Mouse (Mus musculus): ENCODE results near the gene Wnt5b. TPM values are rescaled to one million over a fixed set of nuclear protein-coding genes. Genes with fewer than 3 reads are reported as not detected.

Gene Wnt5b
- polyA plus RNA-seq, 2 experiments, result 0.26 to 0.50 TPM

- ATAC-seq (ENCODE audit: insufficient read depth), result no peak
These were observed 26.6 kb upstream of the Wnt5b start for GRCm38 (mm10) chr6:119570797-119571196.

GRCm38 (mm10) chr6:119568339-119568738, 24.2 kb upstream of the Wnt5b start:
- no peak for TF ChIP-seq EP300 (IDR thresholded peaks at IDR 0.05; ENCODE audit: low read depth)
- TF ChIP-seq CTCF (IDR thresholded peaks at IDR 0.05; ENCODE audit: low read depth), result no peak
- no peak overlapping the region for H3K27ac ChIP-seq
- no peaks in the 10 kb centered on the region for H3K4me1 ChIP-seq (replicated peaks; ENCODE audit: control insufficient read depth in 2 of 2, insufficient read depth in 2 of 2, low read length in 1 of 2)
- no peak for DNase-seq (ENCODE audit: low read depth in 3 of 3, low spot score in 3 of 3)
- WGBS (ENCODE audit: insufficient replicate concordance), result 29% methylated on average over 2 of the region's 2 CpGs
- H3K9ac ChIP-seq (replicated peaks), result no peak overlapping the region
- no peak for ATAC-seq (ENCODE audit: insufficient read depth)
- no peaks in the 10 kb centered on the region for H3K9me3 ChIP-seq (ENCODE audit: control insufficient read depth, low read length)
- H3K4me3 ChIP-seq (ENCODE audit: insufficient read depth in 1 of 2, low read depth in 2 of 2, low read length in 2 of 2), result no peak overlapping the region
- no peak overlapping the region for H3K4me2 ChIP-seq (ENCODE audit: low read depth)
- no peaks in the 10 kb centered on the region for H3K27me3 ChIP-seq (ENCODE audit: control insufficient read depth, insufficient read depth, low read length)
- H3K36me3 ChIP-seq (replicated peaks; ENCODE audit: control insufficient read depth, insufficient read depth, low read depth), result no peaks in the 10 kb centered on the region

More at GRCm38 (mm10) chr6:119570797-119571196, 26.6 kb upstream of the Wnt5b start:
- WGBS (ENCODE audit: insufficient replicate concordance), result 59% methylated on average over 4 of the region's 4 CpGs
- Histone ChIP-seq H3K27ac (no peak overlapping the region), H3K9me3 (ENCODE audit: control insufficient read depth, low read length) (no peaks in the 10 kb centered on the region), H3K36me3 (replicated peaks; ENCODE audit: control insufficient read depth, insufficient read depth, low read depth) (no peaks in the 10 kb centered on the region), H3K4me3 (ENCODE audit: insufficient read depth in 1 of 2, low read depth in 2 of 2, low read length in 2 of 2) (no peak overlapping the region), H3K9ac (replicated peaks) (no peak overlapping the region), H3K4me1 (replicated peaks; ENCODE audit: control insufficient read depth in 2 of 2, insufficient read depth in 2 of 2, low read length in 1 of 2) (no peaks in the 10 kb centered on the region), H3K4me2 (ENCODE audit: low read depth) (no peak overlapping the region), H3K27me3 (ENCODE audit: control insufficient read depth, insufficient read depth, low read length) (no peaks in the 10 kb centered on the region)
- no peak for DNase-seq (ENCODE audit: low read depth in 3 of 3, low spot score in 3 of 3)
- TF ChIP-seq CTCF (IDR thresholded peaks at IDR 0.05; ENCODE audit: low read depth), result no peak
- no peak for TF ChIP-seq EP300 (IDR thresholded peaks at IDR 0.05; ENCODE audit: low read depth)

- Histone ChIP-seq H3K27ac (no peak overlapping the region), H3K9ac (replicated peaks) (no peak overlapping the region), H3K4me2 (ENCODE audit: low read depth) (no peak overlapping the region), H3K4me1 (replicated peaks; ENCODE audit: control insufficient read depth in 2 of 2, insufficient read depth in 2 of 2, low read length in 1 of 2) (no peaks in the 10 kb centered on the region), H3K4me3 (ENCODE audit: insufficient read depth in 1 of 2, low read depth in 2 of 2, low read length in 2 of 2) (no peak overlapping the region), H3K9me3 (ENCODE audit: control insufficient read depth, low read length) (no peaks in the 10 kb centered on the region), H3K27me3 (ENCODE audit: control insufficient read depth, insufficient read depth, low read length) (no peaks in the 10 kb centered on the region), H3K36me3 (replicated peaks; ENCODE audit: control insufficient read depth, insufficient read depth, low read depth) (no peaks in the 10 kb centered on the region)
- ATAC-seq (ENCODE audit: insufficient read depth), result no peak
- no peak for DNase-seq (ENCODE audit: low read depth in 3 of 3, low spot score in 3 of 3)
- 70% methylated on average over 23 of the region's 23 CpGs for WGBS (ENCODE audit: insufficient replicate concordance)
- no peak for TF ChIP-seq CTCF (IDR thresholded peaks at IDR 0.05; ENCODE audit: low read depth)
These were observed 21.6 kb upstream of the Wnt5b start for GRCm38 (mm10) chr6:119565451-119566379.

GRCm38 (mm10) chr6:119562558-119562957, 18.4 kb upstream of the Wnt5b start:
- WGBS (ENCODE audit: insufficient replicate concordance), result 66% methylated on average over 10 of the region's 10 CpGs
- DNase-seq (ENCODE audit: low read depth in 3 of 3, low spot score in 3 of 3), result no peak

GRCm38 (mm10) chr6:119558855-119559254, 14.7 kb upstream of the Wnt5b start:
- H3K27ac ChIP-seq, result no peak overlapping the region
- H3K4me3 ChIP-seq (ENCODE audit: insufficient read depth in 1 of 2, low read depth in 2 of 2, low read length in 2 of 2), result no peak overlapping the region
- H3K4me1 ChIP-seq (replicated peaks; ENCODE audit: control insufficient read depth in 2 of 2, insufficient read depth in 2 of 2, low read length in 1 of 2), result 0 out of 4 replicates have a peak, but pooled peaks cover 0 to 1% of the 10 kb centered on the region in 2 experiments
- H3K4me2 ChIP-seq (ENCODE audit: low read depth), result no peak overlapping the region
- no peak for TF ChIP-seq CTCF (IDR thresholded peaks at IDR 0.05; ENCODE audit: low read depth)
- no peak for TF ChIP-seq EP300 (IDR thresholded peaks at IDR 0.05; ENCODE audit: low read depth)
- no peaks in the 10 kb centered on the region for H3K9me3 ChIP-seq (ENCODE audit: control insufficient read depth, low read length)
- no peaks in the 10 kb centered on the region for H3K27me3 ChIP-seq (ENCODE audit: control insufficient read depth, insufficient read depth, low read length)
- DNase-seq (ENCODE audit: low read depth in 3 of 3, low spot score in 3 of 3), result no peak
- no peak overlapping the region for H3K9ac ChIP-seq (replicated peaks)
- no peaks in the 10 kb centered on the region for H3K36me3 ChIP-seq (replicated peaks; ENCODE audit: control insufficient read depth, insufficient read depth, low read depth)
- ATAC-seq (ENCODE audit: insufficient read depth), result no peak
- WGBS (ENCODE audit: insufficient replicate concordance), result 59% methylated on average over 7 of the region's 7 CpGs

More at GRCm38 (mm10) chr6:119562558-119562957, 18.4 kb upstream of the Wnt5b start:
- Histone ChIP-seq H3K9ac (replicated peaks) (no peak overlapping the region), H3K4me2 (ENCODE audit: low read depth) (no peak overlapping the region), H3K27ac (no peak overlapping the region), H3K4me1 (replicated peaks; ENCODE audit: control insufficient read depth in 2 of 2, insufficient read depth in 2 of 2, low read length in 1 of 2) (0 out of 4 replicates have a peak, but pooled peaks cover 0 to 1% of the 10 kb centered on the region in 2 experiments), H3K9me3 (ENCODE audit: control insufficient read depth, low read length) (no peaks in the 10 kb centered on the region), H3K36me3 (replicated peaks; ENCODE audit: control insufficient read depth, insufficient read depth, low read depth) (no peaks in the 10 kb centered on the region), H3K4me3 (ENCODE audit: insufficient read depth in 1 of 2, low read depth in 2 of 2, low read length in 2 of 2) (no peak overlapping the region), H3K27me3 (ENCODE audit: control insufficient read depth, insufficient read depth, low read length) (no peaks in the 10 kb centered on the region)
- TF ChIP-seq EP300 (IDR thresholded peaks at IDR 0.05; ENCODE audit: low read depth) (no peak), CTCF (IDR thresholded peaks at IDR 0.05; ENCODE audit: low read depth) (no peak)
- ATAC-seq (ENCODE audit: insufficient read depth), result no peak

All from liver, embryonic 14.5 days (tissue).